Mouse (Mus musculus): ENCODE measurements around the gene Ripor2.

DNA sequence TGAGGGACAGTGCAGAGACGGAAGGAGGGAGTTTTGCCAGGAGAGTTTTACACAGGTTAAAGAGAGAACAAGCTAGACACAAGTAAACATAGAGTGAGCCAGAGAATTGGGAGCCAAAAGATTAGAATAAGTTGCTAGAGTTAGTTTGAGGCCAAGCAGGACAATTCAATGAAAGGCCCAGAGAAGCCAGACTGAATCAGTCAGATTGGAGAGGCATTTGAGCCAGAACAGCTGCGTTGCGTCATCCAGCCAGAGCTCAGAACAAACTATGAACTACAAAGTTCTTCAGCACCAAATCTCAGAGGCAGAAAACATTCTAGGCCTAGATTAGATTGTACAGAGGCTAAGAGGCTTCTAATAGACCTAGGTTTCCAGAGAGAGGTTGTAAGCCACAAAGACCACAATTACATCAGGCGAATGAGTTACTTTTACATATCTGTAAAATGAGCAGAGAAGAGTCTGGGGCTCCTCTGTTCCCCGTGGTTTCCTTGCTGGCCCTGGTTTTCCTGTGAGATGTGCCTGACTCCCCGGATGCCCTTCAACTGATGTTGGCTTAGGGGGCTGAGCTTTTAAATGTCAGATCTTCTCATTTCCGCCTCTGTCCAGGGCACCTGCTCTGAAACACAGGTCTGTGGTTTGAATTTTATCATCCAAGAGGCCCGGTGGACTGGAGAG lies 196.9 kb downstream of the Ripor2 start:
- no peak for TF ChIP-seq CTCF (IDR thresholded peaks at IDR 0.05; ENCODE audit: low read depth)
- no peak for TF ChIP-seq EP300 (IDR thresholded peaks at IDR 0.05; ENCODE audit: low read depth)
